Mouse (Mus musculus) cerebellum, postnatal 10 days (tissue): Measurements from ENCODE around the gene Acod1.
A peak's percentile ranks its signal among the peaks of the same experiment; 100 is the strongest.

Experiments
- DNase-seq, 2 experiments: peaks; one replicate each; pipeline ENCODE4 v3.0.0; 2021; ENCODE audit warnings: mixed read lengths in 2 of 2

Acod1 gene

DNA sequence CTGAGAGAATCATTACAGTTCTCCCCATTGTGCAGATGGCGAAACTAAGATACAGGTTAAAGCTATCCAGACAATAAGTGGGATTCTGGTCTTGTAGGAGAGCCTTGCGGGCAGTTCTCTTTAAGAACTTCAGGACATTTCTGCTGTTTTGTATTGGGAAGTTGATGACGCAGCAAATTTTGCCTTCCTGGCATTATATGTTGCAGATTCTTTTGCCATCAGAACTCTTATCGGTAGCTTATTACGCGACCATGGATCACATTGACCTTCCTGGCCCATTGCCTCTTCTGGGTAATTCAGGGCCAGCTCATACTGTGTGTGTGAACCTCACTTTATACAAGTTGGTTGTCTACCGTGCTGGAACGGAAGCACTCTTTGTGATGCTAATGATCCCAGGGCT lies 27.0 kb downstream of the Acod1 start:
- no peak for DNase-seq

DNA sequence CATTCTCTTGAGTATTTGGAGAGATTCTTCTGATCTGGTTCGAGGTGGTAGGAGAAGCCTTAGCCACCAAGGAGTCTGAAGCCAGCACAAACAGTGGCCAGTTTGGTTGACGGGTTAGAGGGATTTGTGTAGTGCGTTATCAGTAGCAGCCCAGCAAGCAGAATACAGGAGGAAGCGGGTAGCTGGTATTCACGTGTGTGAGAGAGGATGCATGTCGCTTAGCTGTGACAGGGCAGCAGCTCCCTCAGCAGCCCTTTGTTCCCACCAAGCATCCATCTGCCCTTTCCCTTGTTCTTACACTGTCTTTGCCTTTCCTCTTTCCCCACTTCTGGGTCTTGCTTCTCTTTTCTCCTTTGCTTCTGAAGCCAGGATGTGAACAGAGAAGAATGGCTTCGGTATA lies 28.4 kb downstream of the Acod1 start:
- DNase-seq = no peak

DNA sequence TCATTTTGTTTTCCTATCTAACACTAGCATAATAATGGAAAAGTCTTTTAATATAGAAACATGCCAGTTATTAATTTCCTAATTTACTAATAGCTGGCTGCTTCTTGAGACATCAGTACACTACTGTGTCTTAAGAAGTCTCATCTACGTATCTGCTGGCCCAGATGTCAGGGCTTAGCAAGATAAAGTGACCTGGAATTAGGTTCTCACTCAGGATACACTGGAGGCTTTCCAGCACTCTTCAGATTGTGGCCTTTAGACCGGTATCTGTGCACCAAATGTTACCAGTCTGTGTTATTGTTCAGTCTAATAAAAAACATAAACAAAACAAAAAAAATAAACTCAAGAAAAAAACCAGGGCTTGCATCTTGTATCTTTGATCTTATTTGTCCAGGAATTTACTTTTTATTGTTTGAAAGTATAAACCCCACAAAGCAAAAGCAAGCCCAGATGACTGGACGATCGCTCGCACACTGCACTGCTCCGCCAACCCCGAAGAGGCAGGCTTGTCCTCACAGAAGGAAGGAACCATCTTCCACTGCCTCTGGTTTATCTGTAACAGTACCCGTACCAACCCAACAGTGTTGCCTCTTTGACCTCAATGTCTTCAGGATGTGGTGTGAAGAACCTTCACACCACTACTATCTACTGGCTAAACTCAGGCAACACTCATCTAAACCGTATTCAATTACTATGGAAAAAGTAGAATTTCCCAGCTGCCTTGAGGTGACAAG lies 30.7 kb downstream of the Acod1 start:
- DNase-seq = no peak

DNA sequence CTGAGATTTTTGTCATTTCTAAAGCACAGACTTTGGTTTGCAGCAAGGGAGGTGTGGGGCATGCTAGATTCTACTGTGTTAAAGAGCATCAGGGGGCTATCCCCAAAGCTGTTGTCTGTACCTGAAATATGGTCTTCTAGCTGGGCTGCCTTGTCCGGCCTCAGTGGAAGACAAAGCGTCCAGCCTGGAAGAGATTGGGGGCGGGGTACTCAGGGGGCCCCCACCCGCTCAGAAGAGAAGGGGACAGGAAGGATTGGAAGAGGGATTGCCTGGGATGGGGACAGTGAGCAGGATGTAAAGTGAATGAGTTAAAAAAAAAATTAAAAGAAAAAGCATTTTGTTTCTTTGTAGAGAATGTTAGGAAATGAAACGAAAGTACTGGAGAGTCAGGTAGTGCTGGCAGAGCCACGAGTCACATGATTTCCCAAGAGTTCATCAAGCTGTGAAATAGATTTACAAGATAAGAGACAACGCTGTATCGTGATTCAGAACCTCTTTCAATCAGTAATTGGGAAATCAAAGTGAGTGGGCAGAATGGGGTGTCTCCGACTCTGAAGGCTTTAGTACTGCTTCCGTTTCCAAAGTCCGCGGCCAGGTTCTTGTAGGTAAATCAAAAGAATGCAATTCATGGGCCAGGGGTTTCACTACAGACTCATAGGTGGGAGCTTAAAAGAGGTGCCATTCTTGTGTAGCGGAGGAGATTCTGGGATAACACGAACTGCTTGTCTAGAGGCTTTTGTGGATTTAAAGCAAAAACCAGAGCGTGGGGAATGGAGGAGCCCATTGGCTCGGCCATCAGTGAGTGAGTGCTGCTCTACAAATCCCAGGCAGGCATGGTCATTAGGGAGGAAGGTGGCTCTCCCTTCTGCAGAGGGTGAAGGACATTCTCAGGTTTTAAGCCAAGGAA lies 31.5 kb downstream of the Acod1 start:
- peak; percentile 20 to 43 for DNase-seq

DNA sequence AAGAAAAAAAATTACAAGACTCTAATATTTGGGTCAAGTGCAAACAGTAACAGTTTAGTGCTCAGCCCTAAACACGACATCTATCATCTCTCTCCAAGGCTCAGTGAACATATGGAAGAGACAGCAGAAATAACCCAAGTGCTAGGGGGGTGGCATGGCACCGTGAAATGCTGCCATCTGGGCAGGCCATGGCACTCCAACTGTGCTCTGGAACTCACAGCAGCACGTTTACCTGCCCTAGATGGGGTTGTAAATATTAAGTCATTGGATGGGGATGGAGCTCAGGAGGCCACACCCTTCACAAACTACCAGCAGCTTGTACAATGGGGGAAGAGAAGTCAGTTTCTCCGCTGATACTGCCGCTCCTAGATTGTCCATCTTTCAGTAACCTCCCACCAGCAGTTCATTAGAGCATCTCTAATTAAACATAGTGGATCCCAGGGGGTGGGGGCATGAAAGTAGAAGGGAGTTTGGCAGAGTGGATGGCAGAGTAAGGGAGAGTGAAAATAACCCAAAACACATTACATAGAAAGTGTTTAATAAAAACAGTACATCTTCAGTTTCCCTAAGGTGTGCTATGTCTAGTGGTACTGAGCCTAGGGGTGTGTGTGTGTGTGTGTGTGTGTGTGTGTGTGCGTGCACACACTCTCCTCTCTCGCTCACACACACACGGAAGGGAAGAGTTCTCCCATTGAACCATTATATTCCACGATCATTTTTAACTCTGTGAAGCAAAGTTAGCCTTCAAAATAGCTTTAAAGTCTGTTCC lies 32.6 kb downstream of the Acod1 start:
- DNase-seq = peak; percentile 81 to 87

DNA sequence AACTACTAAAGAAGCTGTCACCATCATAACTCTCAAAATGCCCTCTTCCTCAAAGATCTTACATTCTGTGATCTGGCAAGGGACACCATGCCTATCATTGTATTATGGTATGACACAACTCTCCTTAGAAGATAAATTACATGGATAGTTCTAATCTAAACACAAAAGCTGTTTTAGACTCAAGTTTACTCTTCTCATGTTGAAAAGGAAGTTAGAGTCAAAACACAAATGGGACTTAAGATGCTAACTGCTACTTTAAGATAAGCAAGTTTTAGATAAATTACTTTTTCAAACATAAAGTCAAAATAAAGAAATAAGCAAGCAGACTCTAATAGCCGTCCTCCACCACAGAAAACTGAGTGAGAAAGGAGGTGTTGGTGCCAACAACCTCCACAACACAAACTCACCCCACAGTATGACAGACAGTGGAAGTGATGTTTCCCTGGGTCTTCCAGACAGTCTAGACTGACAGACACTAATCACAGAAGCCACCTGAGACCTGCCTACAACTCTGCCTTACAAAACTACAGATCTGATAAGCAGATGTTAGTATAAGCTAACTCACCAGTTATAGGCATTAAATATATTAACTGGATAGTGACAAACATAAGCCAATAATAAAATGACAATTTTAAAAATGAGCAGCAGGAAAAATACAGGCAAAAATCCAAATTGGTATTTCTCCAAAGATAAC lies 39.2 kb downstream of the Acod1 start:
- no peak for DNase-seq

DNA sequence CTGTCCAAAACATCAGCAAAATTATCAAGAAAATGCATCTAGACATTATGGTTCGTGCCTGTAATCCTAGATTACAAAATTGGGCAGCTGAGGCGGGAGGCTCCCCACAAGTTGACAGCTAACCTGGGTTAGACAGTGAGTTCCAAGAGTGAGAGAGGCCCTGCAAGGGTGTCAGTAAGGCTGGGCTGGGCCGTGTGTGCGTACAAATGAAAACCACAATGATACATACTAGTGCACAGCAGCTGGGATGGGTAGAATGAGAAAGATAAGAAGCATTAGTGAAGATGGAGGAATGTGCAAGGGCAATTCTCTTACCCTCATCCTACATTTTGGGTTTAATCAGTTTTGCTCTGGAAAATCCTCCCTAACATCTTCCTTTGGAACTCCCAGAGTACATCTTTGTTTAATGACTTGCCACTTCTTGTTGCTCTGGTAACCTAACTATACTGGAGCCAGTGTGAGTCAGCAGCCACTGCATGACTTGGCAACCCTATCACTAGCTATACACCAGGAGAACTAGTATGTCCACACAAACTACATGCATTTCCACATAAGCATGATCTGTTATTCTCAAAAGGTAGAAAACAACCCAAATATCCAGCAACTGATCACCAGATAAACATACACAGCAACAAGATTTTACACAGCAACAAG lies 40.0 kb downstream of the Acod1 start:
- no peak for DNase-seq

DNA sequence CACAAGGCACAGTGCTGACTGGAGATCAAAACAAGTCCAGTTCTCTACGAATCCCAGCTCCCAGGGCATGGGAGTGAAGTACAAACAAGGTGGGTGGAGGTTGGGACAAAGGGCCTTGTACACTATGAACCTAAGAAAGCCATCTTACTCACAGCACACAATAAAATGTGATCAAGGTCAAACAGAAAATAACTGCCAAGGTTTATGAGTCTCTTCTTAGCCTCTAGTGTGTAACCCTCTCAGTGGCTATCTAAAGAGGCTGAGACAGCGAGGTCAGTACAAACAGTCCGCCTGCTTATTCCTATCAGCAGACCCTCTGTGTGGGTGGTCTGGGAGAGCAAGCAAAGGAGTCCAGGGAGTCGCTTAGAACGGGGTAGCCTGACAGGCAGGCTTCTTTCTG lies 41.1 kb downstream of the Acod1 start:
- DNase-seq = no peak

DNA sequence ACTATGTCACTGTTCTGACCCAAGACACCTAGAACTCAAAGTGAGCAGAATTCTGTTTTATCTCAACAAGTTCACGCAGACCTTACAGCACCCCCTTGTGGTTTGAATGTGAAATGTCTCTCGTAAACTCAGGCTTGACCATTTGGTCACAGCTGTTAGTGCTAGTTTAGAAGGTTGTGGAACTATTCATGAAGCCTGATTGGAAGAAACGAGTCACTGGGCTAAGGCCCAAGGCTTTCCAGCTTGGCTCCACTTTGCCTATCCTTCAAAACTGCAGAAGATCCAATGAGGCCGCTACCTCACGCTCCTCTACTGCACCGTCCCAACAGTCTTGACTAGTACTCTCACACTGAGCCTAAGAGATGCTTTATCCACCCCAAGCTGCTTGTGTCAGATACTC lies 41.8 kb downstream of the Acod1 start:
- DNase-seq = peak; percentile 72 to 83

DNA sequence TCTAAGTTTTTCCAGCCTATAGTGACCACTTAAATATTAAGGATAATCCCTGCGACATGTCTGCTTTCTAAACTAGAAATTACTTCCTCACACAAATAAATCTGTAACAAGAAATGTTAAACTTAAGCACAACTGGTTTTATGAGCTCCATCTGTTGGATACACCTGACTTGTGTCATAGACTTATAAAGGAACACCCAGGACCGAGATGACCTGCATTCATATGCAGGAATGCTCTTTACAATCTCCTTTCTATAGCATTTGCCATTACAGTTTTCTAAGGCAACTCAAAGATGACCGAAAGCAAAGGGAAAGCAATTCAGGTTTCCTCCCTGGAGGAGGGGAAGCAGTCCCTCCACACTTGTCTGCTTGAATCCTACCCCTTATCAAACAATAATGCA lies 46.5 kb downstream of the Acod1 start:
- DNase-seq = no peak

DNA sequence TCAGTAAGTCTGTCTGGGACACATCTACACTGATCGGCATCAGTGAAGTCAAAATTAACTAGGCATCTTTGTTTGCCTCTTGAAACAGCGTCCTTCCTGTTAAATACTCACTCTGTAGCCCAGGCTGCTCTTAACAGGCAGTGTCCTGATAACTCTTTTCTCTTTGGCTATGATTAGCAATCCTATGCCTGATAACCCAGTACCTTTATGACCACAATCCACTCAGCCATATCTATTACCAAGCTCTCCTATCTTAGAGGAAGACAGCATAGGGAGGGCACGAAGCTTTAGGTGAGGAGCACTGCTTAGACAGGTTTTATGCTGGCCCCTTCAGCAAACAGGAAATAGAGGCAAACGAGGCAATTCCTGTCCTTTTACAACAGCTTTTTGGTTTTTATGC lies 46.9 kb downstream of the Acod1 start:
- no peak for DNase-seq

DNA sequence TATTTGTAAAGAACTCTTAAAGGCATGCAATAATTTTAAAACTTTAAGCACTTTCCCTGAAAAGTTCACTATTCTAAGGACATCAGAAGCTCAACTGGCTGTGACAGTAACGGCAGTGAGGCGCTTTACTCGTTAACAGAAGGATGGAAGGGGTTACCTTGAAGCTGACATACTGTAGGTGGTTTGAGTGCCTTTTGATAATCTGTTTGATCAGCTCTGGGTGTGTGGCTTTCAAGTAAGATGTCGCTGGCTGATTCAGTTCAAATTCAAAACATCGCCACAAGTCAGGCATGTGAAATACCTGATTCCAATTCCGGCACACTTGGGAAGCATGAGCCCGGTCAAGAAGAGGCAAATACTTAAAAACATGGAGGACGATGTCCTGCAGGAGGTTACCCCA lies 48.3 kb downstream of the Acod1 start:
- no peak for DNase-seq

DNA sequence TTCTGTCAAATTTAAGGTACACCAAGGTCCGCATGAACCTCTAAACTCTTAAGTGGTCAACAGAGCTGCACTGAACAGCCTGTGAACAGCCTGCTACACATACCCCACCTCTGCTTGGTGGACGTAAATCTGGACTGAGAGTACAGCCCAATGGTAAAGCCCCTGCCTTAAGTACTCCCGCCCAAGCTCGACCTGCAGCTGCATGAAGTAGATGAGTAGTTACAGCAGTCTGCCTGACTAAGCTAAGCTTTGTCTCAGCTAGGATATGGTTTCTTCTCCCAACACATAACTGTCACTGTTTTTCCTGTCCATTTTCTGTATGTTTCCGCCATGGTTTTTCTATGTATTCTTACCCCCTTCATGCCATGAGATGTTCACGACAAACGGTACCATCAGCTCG lies 49.0 kb downstream of the Acod1 start:
- no peak for DNase-seq

DNA sequence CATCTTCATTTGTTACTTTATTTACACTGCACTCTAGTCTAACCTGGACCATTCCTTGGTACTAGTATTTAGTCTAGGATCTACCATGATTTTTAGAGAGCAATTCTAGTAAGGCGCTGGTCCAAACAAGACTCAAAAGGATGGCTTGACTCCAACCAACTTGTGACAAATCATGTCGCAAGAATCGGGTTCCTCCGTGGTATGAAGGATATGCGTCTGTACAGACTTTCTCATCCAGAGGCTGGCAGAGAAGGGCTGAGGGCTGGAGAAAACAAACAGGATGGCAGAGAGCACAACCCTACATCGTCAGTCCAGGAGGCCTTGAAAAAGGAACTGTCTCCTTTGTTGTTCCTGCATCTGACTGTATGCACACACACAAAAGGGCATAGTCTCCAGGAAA lies 49.8 kb downstream of the Acod1 start:
- DNase-seq = peak in 1 of 2 experiments; percentile 38

DNA sequence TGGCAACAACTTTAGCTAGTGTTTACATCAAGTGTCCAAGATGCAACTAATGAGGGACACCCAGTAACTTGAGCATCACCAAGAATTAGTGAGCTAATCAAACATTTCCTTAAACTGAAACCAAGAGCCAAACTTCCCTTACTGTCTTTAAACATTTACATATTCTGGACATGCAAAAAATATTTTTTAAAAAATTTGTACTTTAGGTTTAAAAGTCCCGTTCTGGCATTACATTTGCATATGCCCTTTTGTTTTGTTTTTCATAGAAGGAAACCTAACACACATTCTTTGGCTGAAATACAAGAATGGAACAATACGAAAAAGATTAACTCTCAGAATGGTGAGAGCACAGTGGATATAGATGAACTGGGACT lies 51.4 kb downstream of the Acod1 start:
- DNase-seq = no peak

DNA sequence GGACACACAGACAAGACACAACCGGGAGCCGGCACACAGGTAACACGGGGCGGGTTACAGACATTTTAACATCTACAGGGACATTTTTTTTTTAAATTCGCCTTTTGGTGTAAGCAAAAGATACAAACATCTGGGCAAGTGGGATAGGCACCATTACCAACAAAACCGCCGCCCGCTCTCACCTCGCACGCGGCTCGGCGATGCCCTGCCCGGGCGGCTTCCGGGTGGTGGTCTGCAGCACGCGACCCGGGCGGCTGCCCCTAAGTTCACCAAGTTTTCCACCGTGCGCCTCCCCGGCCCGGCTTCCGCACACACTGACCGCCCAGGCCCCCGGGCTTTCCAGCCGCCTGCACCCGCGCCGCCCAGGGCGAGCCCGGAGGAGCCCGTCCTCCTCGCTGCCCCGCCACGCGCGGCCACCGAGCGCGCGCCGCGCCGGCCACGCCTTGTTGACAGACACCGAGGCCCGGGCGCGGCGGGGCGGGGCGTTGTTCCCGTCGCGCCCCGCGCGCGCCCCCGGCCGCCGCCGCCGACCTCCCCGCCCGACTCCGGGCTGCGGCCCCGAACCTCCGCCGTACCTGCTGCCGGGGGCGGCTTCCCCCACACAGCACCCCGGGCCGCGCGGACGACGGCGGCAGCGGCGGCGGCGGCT lies 51.9 kb downstream of the Acod1 start:
- DNase-seq = peak; percentile 93 to 95

DNA sequence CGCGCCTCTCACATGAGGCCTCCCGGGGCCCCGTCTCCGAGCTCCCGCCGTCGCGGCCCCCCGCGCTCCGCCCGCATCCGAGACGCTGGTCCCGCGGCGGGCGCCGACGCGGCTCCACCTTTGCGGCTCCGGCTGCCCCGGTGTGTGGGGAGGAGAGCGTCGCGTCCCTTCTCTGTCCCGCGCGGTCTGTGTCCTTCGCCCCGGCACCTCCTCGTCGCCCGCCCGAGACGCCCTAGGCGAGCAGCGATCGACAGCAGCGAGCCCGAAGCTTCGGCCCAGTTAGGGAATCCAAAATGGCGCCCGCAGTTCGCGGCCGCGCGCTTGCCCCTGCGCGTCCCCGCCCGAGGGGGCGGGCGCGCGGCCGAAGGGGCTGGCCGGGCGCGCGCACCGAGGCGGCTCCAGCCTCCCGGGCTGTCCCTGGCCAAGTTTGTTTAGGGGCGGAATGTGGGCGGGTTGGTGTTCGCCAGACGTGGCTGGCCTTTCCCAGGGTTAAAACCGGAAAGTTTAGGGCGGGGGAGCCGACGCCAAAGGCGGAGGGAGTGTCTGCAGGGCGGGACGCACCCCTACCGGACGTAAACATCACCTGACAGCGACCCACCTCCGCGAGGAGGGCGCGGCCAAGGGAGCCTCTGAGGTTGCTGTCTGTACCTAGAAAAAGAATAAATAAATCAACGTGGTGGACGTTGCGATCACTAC lies 52.6 kb downstream of the Acod1 start, which contains the start of gene Fbxl3:
Gene Fbxl3 (minus strand): TSS at position 329 of the 696 bp plus-strand sequence.
- DNase-seq = peak; percentile 91 to 92

DNA sequence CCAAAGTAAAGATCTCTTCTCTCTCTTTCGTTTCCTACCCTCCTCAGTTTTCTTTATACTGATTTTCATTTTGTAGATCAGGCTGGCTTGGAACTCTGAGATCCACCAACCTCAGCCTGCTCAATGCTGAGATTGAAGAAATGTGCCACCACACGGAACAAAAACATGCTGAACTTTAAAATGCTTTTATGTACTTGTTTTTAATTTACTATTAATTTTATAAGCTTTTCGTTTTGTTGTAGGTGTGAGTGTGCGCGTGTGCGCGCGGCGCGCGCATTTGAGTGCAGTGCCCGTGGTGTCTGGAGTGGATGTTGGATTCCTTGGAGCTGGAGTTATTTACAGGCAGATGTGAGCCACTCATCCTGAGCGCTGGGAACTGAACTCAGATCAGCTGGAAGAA lies 53.5 kb downstream of the Acod1 start:
- no peak for DNase-seq

DNA sequence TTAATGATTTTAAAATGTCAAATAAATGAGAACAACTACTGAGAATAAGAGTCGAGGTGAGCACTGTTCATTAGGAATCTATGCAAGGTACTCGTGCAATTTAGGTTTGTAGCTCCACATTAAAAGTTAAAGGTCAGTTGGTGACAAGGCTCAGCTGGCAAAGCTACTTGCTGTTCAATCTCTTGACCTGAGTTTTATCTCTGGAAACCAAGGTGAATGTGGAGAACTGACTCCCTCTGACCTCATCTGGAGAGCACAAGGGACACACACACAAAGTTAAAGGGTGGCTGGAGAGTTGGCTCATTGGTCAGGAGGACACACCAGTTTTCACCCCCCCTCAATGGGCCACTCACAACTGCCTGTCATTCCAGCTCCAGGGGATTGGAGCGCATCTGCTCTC lies 54.4 kb downstream of the Acod1 start:
- no peak for DNase-seq

DNA sequence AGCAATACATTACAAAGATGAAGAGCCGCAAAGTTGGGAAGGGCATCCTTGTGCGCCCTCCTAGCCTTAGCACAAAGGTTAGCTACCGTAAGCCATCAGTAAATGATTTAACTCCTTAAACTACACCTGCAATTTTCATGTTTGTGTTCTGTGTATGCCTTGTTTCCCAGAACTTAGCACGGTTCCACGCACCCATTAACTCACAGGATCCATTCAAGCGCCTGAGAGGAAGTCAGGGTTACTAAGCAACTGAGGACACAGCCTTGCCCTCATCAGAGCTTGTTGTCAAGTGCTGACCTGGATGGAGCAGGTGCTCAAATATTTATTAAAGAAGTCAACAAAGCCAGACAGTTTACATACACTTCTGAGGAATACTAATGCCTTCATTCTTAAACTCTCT lies 55.5 kb downstream of the Acod1 start:
- DNase-seq = no peak

DNA sequence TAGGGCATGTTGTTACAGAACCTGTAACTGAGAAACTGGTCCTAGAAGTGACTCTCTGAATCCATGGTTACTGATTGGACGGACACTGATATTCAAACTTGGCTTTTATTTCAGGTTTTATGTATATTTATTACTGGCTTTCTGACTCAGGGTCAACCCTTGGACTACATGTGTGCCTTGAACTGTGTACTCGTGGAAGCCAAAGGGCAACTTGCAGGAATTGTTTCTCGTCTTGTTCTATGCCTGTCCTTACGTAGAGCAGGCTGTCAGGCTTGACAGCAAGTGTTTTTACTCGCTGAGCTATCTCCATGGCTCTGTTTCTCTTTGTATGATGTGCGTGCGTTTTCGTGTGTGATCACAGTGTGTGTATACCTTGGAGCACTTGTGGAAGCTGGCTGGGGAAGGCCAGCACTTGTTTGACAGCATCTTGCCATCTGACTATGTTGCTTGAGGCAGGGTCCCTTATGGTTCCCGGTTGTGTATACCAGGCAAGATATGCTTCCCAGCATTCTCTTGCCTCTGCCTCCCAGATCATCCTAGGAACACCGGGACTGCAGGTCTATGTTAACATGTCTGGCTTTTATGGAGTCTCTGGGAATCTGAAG lies 56.1 kb downstream of the Acod1 start:
- DNase-seq = no peak
